Mouse (Mus musculus): Measurements from ENCODE around the gene L3mbtl4. TPM values are rescaled to one million over a fixed set of nuclear protein-coding genes. Genes with fewer than 3 reads are reported as not detected.

The L3mbtl4 gene
- polyA plus RNA-seq, 1 experiment from 2014 or later, result 1.1 TPM

- ATAC-seq (replicated peaks; ENCODE audit: low FRiP score, low read depth), result peak; percentile 52
- 12% methylated on average over 14 of the region's 14 CpGs for WGBS
- no peak for TF ChIP-seq CTCF (IDR thresholded peaks at IDR 0.05; ENCODE audit: low read depth)
Observed at GRCm38 (mm10) chr17:68273954-68274353, 357 bp downstream of the L3mbtl4 start.

GRCm38 (mm10) chr17:68275138-68275537 is 1.5 kb downstream of the L3mbtl4 start:
- no peak overlapping the region for H3K4me2 ChIP-seq (ENCODE audit: low read length)
- WGBS, result 74% methylated on average over 2 of the region's 2 CpGs
- no peaks in the 10 kb centered on the region; the same call in 1 of the 2 replicates for H3K4me1 ChIP-seq (replicated peaks; ENCODE audit: insufficient read depth, low read length)
- TF ChIP-seq CTCF (IDR thresholded peaks at IDR 0.05; ENCODE audit: low read depth), result no peak
- ATAC-seq (replicated peaks; ENCODE audit: low FRiP score, low read depth), result no peak
- DNase-seq (ENCODE audit: low spot score), result no peak
- no peaks in the 10 kb centered on the region for H3K36me3 ChIP-seq (ENCODE audit: insufficient read depth, low read length)
- H3K9ac ChIP-seq (ENCODE audit: low read depth, low read length), result no peak overlapping the region
- H3K27ac ChIP-seq, result no peak overlapping the region
- no peak overlapping the region for H3K4me3 ChIP-seq (replicated peaks; ENCODE audit: low read depth, low read length)
- no peaks in the 10 kb centered on the region for H3K27me3 ChIP-seq (ENCODE audit: insufficient read depth, low read length)
- H3K9me3 ChIP-seq (replicated peaks; ENCODE audit: low read length), result no peaks in the 10 kb centered on the region

More at GRCm38 (mm10) chr17:68273954-68274353, 357 bp downstream of the L3mbtl4 start:
- Histone ChIP-seq H3K27ac (no peak overlapping the region), H3K4me3 (replicated peaks; ENCODE audit: low read depth, low read length) (peak overlapping the region; percentile 39), H3K4me2 (ENCODE audit: low read length) (peak overlapping the region; percentile 95), H3K27me3 (ENCODE audit: insufficient read depth, low read length) (no peaks in the 10 kb centered on the region), H3K36me3 (ENCODE audit: insufficient read depth, low read length) (no peaks in the 10 kb centered on the region), H3K9ac (ENCODE audit: low read depth, low read length) (peak overlapping the region; percentile 23; the same call in 1 of the 2 replicates), H3K4me1 (replicated peaks; ENCODE audit: insufficient read depth, low read length) (no peaks in the 10 kb centered on the region; the same call in 1 of the 2 replicates), H3K9me3 (replicated peaks; ENCODE audit: low read length) (no peaks in the 10 kb centered on the region)
- DNase-seq (ENCODE audit: low spot score), result no peak

GRCm38 (mm10) chr17:68280915-68281314 is 7.3 kb downstream of the L3mbtl4 start:
- DNase-seq (ENCODE audit: low spot score), result no peak
- H3K9me3 ChIP-seq (replicated peaks; ENCODE audit: low read length), result no peaks in the 10 kb centered on the region
- H3K4me3 ChIP-seq (replicated peaks; ENCODE audit: low read depth, low read length), result no peak overlapping the region
- H3K27ac ChIP-seq, result no peak overlapping the region
- H3K36me3 ChIP-seq (ENCODE audit: insufficient read depth, low read length), result no peaks in the 10 kb centered on the region
- no peak for TF ChIP-seq CTCF (IDR thresholded peaks at IDR 0.05; ENCODE audit: low read depth)
- H3K27me3 ChIP-seq (ENCODE audit: insufficient read depth, low read length), result no peaks in the 10 kb centered on the region
- H3K4me2 ChIP-seq (ENCODE audit: low read length), result no peak overlapping the region
- H3K9ac ChIP-seq (ENCODE audit: low read depth, low read length), result no peak overlapping the region
- no peaks in the 10 kb centered on the region for H3K4me1 ChIP-seq (replicated peaks; ENCODE audit: insufficient read depth, low read length)
- 81% methylated on average over 2 of the region's 2 CpGs for WGBS
- no peak for ATAC-seq (replicated peaks; ENCODE audit: low FRiP score, low read depth)

GRCm38 (mm10) chr17:68285119-68285782 is 11.7 kb downstream of the L3mbtl4 start:
- ATAC-seq (replicated peaks; ENCODE audit: low FRiP score, low read depth) (peak; percentile 72; the same call in 1 of the 2 replicates), DNase-seq (ENCODE audit: low spot score) (peak; percentile 24)
- no peak overlapping the region for H3K9ac ChIP-seq (ENCODE audit: low read depth, low read length)
- no peaks in the 10 kb centered on the region for H3K36me3 ChIP-seq (ENCODE audit: insufficient read depth, low read length)
- no peak overlapping the region for H3K27ac ChIP-seq
- no peaks in the 10 kb centered on the region for H3K9me3 ChIP-seq (replicated peaks; ENCODE audit: low read length)
- H3K4me2 ChIP-seq (ENCODE audit: low read length), result no peak overlapping the region
- H3K27me3 ChIP-seq (ENCODE audit: insufficient read depth, low read length), result no peaks in the 10 kb centered on the region
- no peak overlapping the region for H3K4me3 ChIP-seq (replicated peaks; ENCODE audit: low read depth, low read length)
- WGBS, result 33% methylated on average over 8 of the region's 8 CpGs
- TF ChIP-seq CTCF (IDR thresholded peaks at IDR 0.05; ENCODE audit: low read depth), result peak; percentile 33; the same call in 1 of the 2 replicates
- H3K4me1 ChIP-seq (replicated peaks; ENCODE audit: insufficient read depth, low read length), result no peaks in the 10 kb centered on the region

- H3K9me3 ChIP-seq (replicated peaks; ENCODE audit: low read length), result no peaks in the 10 kb centered on the region
- H3K36me3 ChIP-seq (ENCODE audit: insufficient read depth, low read length), result no peaks in the 10 kb centered on the region
- ATAC-seq (replicated peaks; ENCODE audit: low FRiP score, low read depth) (no peak), DNase-seq (ENCODE audit: low spot score) (no peak)
- WGBS, result 88% methylated on average over 4 of the region's 4 CpGs
- H3K4me1 ChIP-seq (replicated peaks; ENCODE audit: insufficient read depth, low read length), result no peaks in the 10 kb centered on the region
- TF ChIP-seq CTCF (IDR thresholded peaks at IDR 0.05; ENCODE audit: low read depth), result no peak
- H3K27ac ChIP-seq, result no peak overlapping the region
- H3K4me2 ChIP-seq (ENCODE audit: low read length), result no peak overlapping the region
- H3K4me3 ChIP-seq (replicated peaks; ENCODE audit: low read depth, low read length), result no peak overlapping the region
- no peaks in the 10 kb centered on the region for H3K27me3 ChIP-seq (ENCODE audit: insufficient read depth, low read length)
- no peak overlapping the region for H3K9ac ChIP-seq (ENCODE audit: low read depth, low read length)
Observed at GRCm38 (mm10) chr17:68288094-68288493, 14.5 kb downstream of the L3mbtl4 start.

GRCm38 (mm10) chr17:68288699-68289098 is 15.1 kb downstream of the L3mbtl4 start:
- Histone ChIP-seq H3K9ac (ENCODE audit: low read depth, low read length) (no peak overlapping the region), H3K4me1 (replicated peaks; ENCODE audit: insufficient read depth, low read length) (no peaks in the 10 kb centered on the region), H3K27me3 (ENCODE audit: insufficient read depth, low read length) (no peaks in the 10 kb centered on the region), H3K4me3 (replicated peaks; ENCODE audit: low read depth, low read length) (no peak overlapping the region), H3K27ac (no peak overlapping the region), H3K9me3 (replicated peaks; ENCODE audit: low read length) (no peaks in the 10 kb centered on the region), H3K36me3 (ENCODE audit: insufficient read depth, low read length) (no peaks in the 10 kb centered on the region), H3K4me2 (ENCODE audit: low read length) (no peak overlapping the region)
- 0 out of 2 replicates have a peak, but pooled peaks have one; percentile 35 for ATAC-seq (replicated peaks; ENCODE audit: low FRiP score, low read depth)
- WGBS, result 58% methylated on average over 8 of the region's 8 CpGs
- TF ChIP-seq CTCF (IDR thresholded peaks at IDR 0.05; ENCODE audit: low read depth), result no peak
- DNase-seq (ENCODE audit: low spot score), result no peak
